10 mouse cellular contexts compared by ENCODE assay signal in genomic region chr5:138256966-138257584, GRCm38 (mm10). TPM values are rescaled to one million over a fixed set of nuclear protein-coding genes. Genes with fewer than 3 reads are reported as not detected.
DNase-seq lines count a peak whose midpoint lies in the region; ATAC-seq lines count a peak whose summit lies in the region.
"Had no signal": no experiment of that assay in that cellular context is flagged by ENCODE, and none has a peak within 500 bp of the region (broad histone marks: within the 10 kb centered on the region; RNA-seq: fewer than 3 reads in every experiment).

No protein-coding gene starts in this region.

- no peak for ATAC-seq in limb, embryonic 13.5 days (ENCODE audit: low FRiP score, low read depth)
- ATAC-seq in embryonic facial prominence, embryonic 14.5 days (ENCODE audit: low read depth) = no peak

- DNase-seq in limb, embryonic 10.5 days (ENCODE audit: low spot score) = no peak
- peak; percentile 75 for DNase-seq in CD4-positive helper T cell, adult 2 months (ENCODE audit: low read depth, low spot score)
- DNase-seq in embryonic facial prominence, embryonic 14.5 days (ENCODE audit: low spot score) = no peak
- DNase-seq in monocyte, adult 2 months (ENCODE audit: low read depth in 1 of 2, low spot score in 2 of 2) = peak; percentile 44 to 65
- no peak for DNase-seq in adrenal gland, postnatal 10 days
- DNase-seq in adrenal gland, adult 18-20 months (ENCODE audit: low spot score in 2 of 2) = no peak
- no peak for DNase-seq in kidney, adult 18-20 months

- H3K27ac ChIP-seq in limb, embryonic 13.5 days = no peak overlapping the region
- H3K27ac ChIP-seq in limb, embryonic 10.5 days = no peak overlapping the region
- H3K27ac ChIP-seq in embryonic facial prominence, embryonic 14.5 days (replicated peaks; ENCODE audit: low read depth, low read length) = no peak overlapping the region

- H3K9me3 ChIP-seq in limb, embryonic 13.5 days = no peaks in the 10 kb centered on the region
- H3K9me3 ChIP-seq in limb, embryonic 10.5 days (replicated peaks) = no peaks in the 10 kb centered on the region
- no peaks in the 10 kb centered on the region; the same call in 1 of the 2 replicates for H3K9me3 ChIP-seq in embryonic facial prominence, embryonic 14.5 days (ENCODE audit: control insufficient read depth, low read length)

- no peak overlapping the region; the same call in 1 of the 2 replicates for H3K4me3 ChIP-seq in limb, embryonic 13.5 days
- H3K4me3 ChIP-seq in limb, embryonic 10.5 days = no peak overlapping the region
- 0 out of 2 replicates have a peak overlapping the region, but pooled peaks have one; percentile 71 for H3K4me3 ChIP-seq in embryonic facial prominence, embryonic 14.5 days (ENCODE audit: low read depth, low read length)

- WGBS in limb, embryonic 13.5 days = 91% methylated on average over 10 of the region's 10 CpGs
- WGBS in limb, embryonic 10.5 days = 92% methylated on average over 10 of the region's 10 CpGs
- 82% methylated on average over 10 of the region's 10 CpGs for WGBS in embryonic facial prominence, embryonic 14.5 days

- H3K4me2 ChIP-seq in limb, embryonic 13.5 days (replicated peaks) = 0 out of 2 replicates have a peak overlapping the region, but pooled peaks have one; percentile 88
- no peak overlapping the region for H3K4me2 ChIP-seq in embryonic facial prominence, embryonic 14.5 days (ENCODE audit: low read depth, low read length)

- H3K4me1 ChIP-seq in limb, embryonic 13.5 days = peaks cover 11% of the 10 kb centered on the region
- H3K4me1 ChIP-seq in limb, embryonic 10.5 days = peaks cover 17% of the 10 kb centered on the region
- H3K4me1 ChIP-seq in embryonic facial prominence, embryonic 14.5 days (ENCODE audit: control insufficient read depth, insufficient read depth, low read length) = peaks cover 8% of the 10 kb centered on the region; the same call in 1 of the 2 replicates

- no peak overlapping the region for H3K9ac ChIP-seq in limb, embryonic 13.5 days
- no peak overlapping the region for H3K9ac ChIP-seq in embryonic facial prominence, embryonic 14.5 days (ENCODE audit: low read depth, low read length)

- peaks cover 48% of the 10 kb centered on the region for H3K36me3 ChIP-seq in limb, embryonic 13.5 days
- H3K36me3 ChIP-seq in limb, embryonic 10.5 days = peaks cover 48% of the 10 kb centered on the region
- peaks cover 36% of the 10 kb centered on the region for H3K36me3 ChIP-seq in embryonic facial prominence, embryonic 14.5 days (ENCODE audit: control insufficient read depth, insufficient read depth, low read length)

- no peaks in the 10 kb centered on the region for H3K27me3 ChIP-seq in limb, embryonic 13.5 days
- H3K27me3 ChIP-seq in limb, embryonic 10.5 days (ENCODE audit: low read depth, poor library complexity, severe bottlenecking) = no peaks in the 10 kb centered on the region
- H3K27me3 ChIP-seq in embryonic facial prominence, embryonic 14.5 days (replicated peaks; ENCODE audit: control insufficient read depth, insufficient read depth, low read length) = no peaks in the 10 kb centered on the region

RNA-seq across cellular contexts. Expression of gene Lamtor4, which starts 1.8 kb away (rescaled TPM):
- polyA plus RNA-seq in limb, embryonic 13.5 days (2015; fragmentation: Nextera tagmentation; extraction: Ambion mirVana) = 63.5 and 64.7 TPM in 2 replicates
- polyA plus RNA-seq in limb, embryonic 10.5 days (2016; fragmentation: Nextera tagmentation; extraction: Ambion mirVana) = 35.4 and 39.7 TPM in 2 replicates
- 71.7 and 73.2 TPM in 2 replicates for polyA plus RNA-seq in embryonic facial prominence, embryonic 14.5 days (2014; fragmentation: Nextera tagmentation; extraction: Ambion mirVana)
- total RNA-seq in adrenal gland, postnatal 10 days (2021) = 10 to 100 TPM; 67.1 to 74.8 TPM
- total RNA-seq in adrenal gland, adult 18-20 months (2021) = 10 to 100 TPM; 80.1 to 80.3 TPM

RNA-seq across cellular contexts. Expression of gene BC037034, which starts 6.8 kb away (rescaled TPM):
- 4.4 and 5.2 TPM in 2 replicates for polyA plus RNA-seq in limb, embryonic 13.5 days (2015; fragmentation: Nextera tagmentation; extraction: Ambion mirVana)
- polyA plus RNA-seq in limb, embryonic 10.5 days (2016; fragmentation: Nextera tagmentation; extraction: Ambion mirVana) = 5.4 and 6.3 TPM in 2 replicates
- 5.6 and 5.8 TPM in 2 replicates for polyA plus RNA-seq in embryonic facial prominence, embryonic 14.5 days (2014; fragmentation: Nextera tagmentation; extraction: Ambion mirVana)
- total RNA-seq in adrenal gland, postnatal 10 days (2021) = 10 to 100 TPM; 17.1 to 20.6 TPM
- 10 to 100 TPM; 27.7 to 30.1 TPM for total RNA-seq in adrenal gland, adult 18-20 months (2021)

RNA-seq across cellular contexts. Expression of gene Gal3st4, which starts 15.6 kb away (rescaled TPM):
- 3.3 and 4.5 TPM in 2 replicates for polyA plus RNA-seq in limb, embryonic 13.5 days (2015; fragmentation: Nextera tagmentation; extraction: Ambion mirVana)
- polyA plus RNA-seq in limb, embryonic 10.5 days (2016; fragmentation: Nextera tagmentation; extraction: Ambion mirVana) = 3.3 and 3.7 TPM in 2 replicates
- polyA plus RNA-seq in embryonic facial prominence, embryonic 14.5 days (2014; fragmentation: Nextera tagmentation; extraction: Ambion mirVana) = 2.5 and 3.5 TPM in 2 replicates
- total RNA-seq in adrenal gland, postnatal 10 days (2021) = under 1 TPM; 0.15 to 0.54 TPM
- under 1 TPM in 1 of 2 experiments, not detected in 1; 0.58 TPM for total RNA-seq in adrenal gland, adult 18-20 months (2021)
- total RNA-seq: liver, adult 2 months had no signal
- polyA plus RNA-seq: liver, adult 2 months had no signal

RNA-seq across cellular contexts. Expression of gene Gm43720, which starts 22.7 kb away (rescaled TPM):
- polyA plus RNA-seq in limb, embryonic 13.5 days (2015; fragmentation: Nextera tagmentation; extraction: Ambion mirVana) = 0.13 and 0.29 TPM in 2 replicates
- 0.08 and 0.18 TPM in 2 replicates for polyA plus RNA-seq in limb, embryonic 10.5 days (2016; fragmentation: Nextera tagmentation; extraction: Ambion mirVana)
- polyA plus RNA-seq in embryonic facial prominence, embryonic 14.5 days (2014; fragmentation: Nextera tagmentation; extraction: Ambion mirVana) = 0.09 and 0.10 TPM in 2 replicates
- under 1 TPM in 1 of 2 experiments, not detected in 1; 0.03 TPM for total RNA-seq in adrenal gland, postnatal 10 days (2021)
- total RNA-seq in adrenal gland, adult 18-20 months (2021) = not detected
- total RNA-seq: heart, adult 18-20 months; liver, adult 2 months had no signal
- polyA plus RNA-seq: liver, adult 2 months had no signal

RNA-seq across cellular contexts. Expression of gene Gpc2, which starts 22.7 kb away (rescaled TPM):
- 52.9 and 55.6 TPM in 2 replicates for polyA plus RNA-seq in limb, embryonic 13.5 days (2015; fragmentation: Nextera tagmentation; extraction: Ambion mirVana)
- polyA plus RNA-seq in limb, embryonic 10.5 days (2016; fragmentation: Nextera tagmentation; extraction: Ambion mirVana) = 36.5 and 54.3 TPM in 2 replicates
- polyA plus RNA-seq in embryonic facial prominence, embryonic 14.5 days (2014; fragmentation: Nextera tagmentation; extraction: Ambion mirVana) = 3.9 and 4.5 TPM in 2 replicates
- 1 to 10 TPM in 1 of 2 experiments, under 1 TPM in 1; 0.96 to 2.0 TPM for total RNA-seq in adrenal gland, postnatal 10 days (2021)
- total RNA-seq in adrenal gland, adult 18-20 months (2021) = under 1 TPM; 0.51 to 0.89 TPM

Comparison
In these comparisons a context has a peak if more than half of its experiments do, and no peak if none do; other contexts are left out.
1. DNase-seq: peak in CD4-positive helper T cell, adult 2 months (single experiment) and monocyte, adult 2 months (2 of 2); none in limb, embryonic 10.5 days (single experiment), embryonic facial prominence, embryonic 14.5 days (single experiment), adrenal gland, postnatal 10 days (single experiment), adrenal gland, adult 18-20 months (0 of 2) and kidney, adult 18-20 months (single experiment).